Mouse (Mus musculus): ENCODE results near the gene Cap1. TPM values are rescaled to one million over a fixed set of nuclear protein-coding genes. Genes with fewer than 3 reads are reported as not detected.

Cap1 gene
- polyA plus RNA-seq, 1 experiment from 2014 or later = 80.6 TPM

DNA sequence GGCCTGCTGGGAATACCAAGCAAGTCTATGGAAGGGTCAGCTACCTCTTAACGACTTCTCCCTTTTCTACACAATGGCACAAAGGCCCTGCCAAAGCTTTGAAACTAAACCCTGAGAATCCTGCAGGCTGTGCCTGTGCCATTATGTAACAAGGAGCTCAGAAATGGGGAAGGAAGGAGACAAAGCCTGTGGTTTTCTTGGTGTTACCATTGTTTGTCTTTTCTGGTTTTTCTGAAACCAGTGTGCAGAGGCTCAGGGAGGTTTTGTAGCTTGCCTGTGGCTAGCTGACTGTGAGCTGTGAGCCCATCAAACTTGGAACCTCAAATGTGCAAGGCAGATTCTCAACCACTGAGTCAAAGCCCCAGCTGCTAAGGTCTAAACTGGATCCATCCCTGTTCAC is 37.0 kb upstream of the Cap1 start:
- ATAC-seq (ENCODE audit: insufficient read depth) = no peak
- H3K9ac ChIP-seq = no peak overlapping the region
- DNase-seq = no peak
- no peak overlapping the region for H3K27ac ChIP-seq (ENCODE audit: low read depth)
- H3K27me3 ChIP-seq (ENCODE audit: insufficient read depth, low read length) = no peaks in the 10 kb centered on the region
- no peak overlapping the region for H3K4me2 ChIP-seq
- 38% methylated on average over 1 of the region's 1 CpGs for WGBS
- no peaks in the 10 kb centered on the region for H3K36me3 ChIP-seq (ENCODE audit: insufficient read depth)
- H3K9me3 ChIP-seq (ENCODE audit: low read depth, low read length) = no peaks in the 10 kb centered on the region
- no peaks in the 10 kb centered on the region for H3K4me1 ChIP-seq (ENCODE audit: insufficient read depth)
- no peak for TF ChIP-seq CTCF (IDR thresholded peaks at IDR 0.05; ENCODE audit: low read depth)
- no peak overlapping the region for H3K4me3 ChIP-seq (ENCODE audit: low read depth, low read length)

DNA sequence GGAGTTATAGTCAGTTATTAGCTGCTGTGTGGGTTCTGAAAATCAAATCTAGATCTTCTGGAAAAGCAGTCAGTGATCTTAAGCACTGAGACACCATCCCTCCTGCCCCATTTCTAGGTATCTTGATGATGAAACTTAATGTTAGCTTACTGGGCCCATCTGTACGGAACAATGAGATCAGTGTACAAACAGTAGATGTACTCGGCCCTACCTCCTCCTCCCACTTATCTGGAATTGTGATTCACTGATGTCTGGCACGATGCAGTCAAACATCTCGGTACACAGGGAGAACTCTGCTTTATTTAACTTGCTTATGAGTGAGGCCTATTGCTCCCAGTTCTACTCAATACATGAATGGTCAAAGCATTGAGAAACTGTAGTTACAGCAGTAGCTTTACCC is 30.1 kb upstream of the Cap1 start:
- H3K9me3 ChIP-seq (ENCODE audit: low read depth, low read length) = no peaks in the 10 kb centered on the region
- 76% methylated on average over 4 of the region's 4 CpGs for WGBS
- no peak for TF ChIP-seq CTCF (IDR thresholded peaks at IDR 0.05; ENCODE audit: low read depth)
- H3K4me2 ChIP-seq = no peak overlapping the region
- H3K9ac ChIP-seq = no peak overlapping the region
- H3K27me3 ChIP-seq (ENCODE audit: insufficient read depth, low read length) = no peaks in the 10 kb centered on the region
- no peak overlapping the region for H3K4me3 ChIP-seq (ENCODE audit: low read depth, low read length)
- H3K4me1 ChIP-seq (ENCODE audit: insufficient read depth) = no peaks in the 10 kb centered on the region
- no peaks in the 10 kb centered on the region for H3K36me3 ChIP-seq (ENCODE audit: insufficient read depth)
- no peak for DNase-seq
- H3K27ac ChIP-seq (ENCODE audit: low read depth) = no peak overlapping the region
- no peak for ATAC-seq (ENCODE audit: insufficient read depth)

DNA sequence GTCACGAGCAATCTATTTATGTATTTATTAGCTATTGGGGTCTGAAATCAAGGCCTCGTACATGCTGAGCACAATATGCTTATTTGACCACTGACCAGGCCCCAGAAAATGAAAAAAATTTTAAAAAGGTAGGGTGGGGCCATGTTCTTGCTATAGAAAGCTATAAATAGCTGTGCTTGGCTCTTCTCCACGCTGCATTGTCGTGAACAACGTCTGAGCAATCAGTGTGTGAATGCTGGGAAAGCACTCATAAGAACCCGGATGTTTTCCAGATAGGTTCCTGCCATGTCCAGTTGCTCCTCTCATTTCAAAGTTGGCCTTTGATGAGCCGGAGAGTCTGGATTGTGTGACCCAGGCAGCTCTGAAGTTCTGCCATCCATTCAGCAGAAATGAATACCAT is 28.3 kb upstream of the Cap1 start:
- TF ChIP-seq CTCF (IDR thresholded peaks at IDR 0.05; ENCODE audit: low read depth) = no peak
- no peaks in the 10 kb centered on the region for H3K27me3 ChIP-seq (ENCODE audit: insufficient read depth, low read length)
- no peak overlapping the region for H3K9ac ChIP-seq
- H3K4me3 ChIP-seq (ENCODE audit: low read depth, low read length) = no peak overlapping the region
- H3K4me1 ChIP-seq (ENCODE audit: insufficient read depth) = no peaks in the 10 kb centered on the region
- 68% methylated on average over 7 of the region's 7 CpGs for WGBS
- H3K4me2 ChIP-seq = no peak overlapping the region
- ATAC-seq (ENCODE audit: insufficient read depth) = no peak
- H3K27ac ChIP-seq (ENCODE audit: low read depth) = no peak overlapping the region
- no peaks in the 10 kb centered on the region for H3K9me3 ChIP-seq (ENCODE audit: low read depth, low read length)
- no peaks in the 10 kb centered on the region for H3K36me3 ChIP-seq (ENCODE audit: insufficient read depth)
- DNase-seq = no peak

DNA sequence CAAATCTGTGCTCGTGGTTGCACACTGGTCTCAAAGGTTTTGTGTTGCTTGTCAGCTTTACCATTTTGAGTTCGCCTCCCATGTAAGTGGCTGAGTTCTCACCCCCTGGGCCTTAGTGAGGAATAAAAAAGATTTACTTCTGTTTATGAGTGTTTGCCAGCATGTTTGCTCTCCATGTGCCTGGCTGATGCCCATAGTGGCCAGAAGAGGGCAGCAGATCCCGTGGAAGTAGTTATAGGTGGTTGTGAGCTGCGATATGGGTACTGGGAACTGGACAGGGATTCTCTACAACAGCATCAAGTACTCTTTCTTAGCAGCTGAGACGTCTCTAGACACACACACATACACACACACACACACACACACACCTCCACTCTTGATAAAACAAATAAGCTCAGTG is 26.8 kb upstream of the Cap1 start:
- no peak overlapping the region for H3K4me3 ChIP-seq (ENCODE audit: low read depth, low read length)
- 0 out of 2 replicates have a peak, but pooled peaks cover 4% of the 10 kb centered on the region for H3K9me3 ChIP-seq (ENCODE audit: low read depth, low read length)
- peak; percentile 57 for TF ChIP-seq CTCF (IDR thresholded peaks at IDR 0.05; ENCODE audit: low read depth)
- no peak for ATAC-seq (ENCODE audit: insufficient read depth)
- no peaks in the 10 kb centered on the region for H3K4me1 ChIP-seq (ENCODE audit: insufficient read depth)
- H3K27me3 ChIP-seq (ENCODE audit: insufficient read depth, low read length) = no peaks in the 10 kb centered on the region
- no peaks in the 10 kb centered on the region for H3K36me3 ChIP-seq (ENCODE audit: insufficient read depth)
- peak; percentile 6 for DNase-seq
- no peak overlapping the region for H3K27ac ChIP-seq (ENCODE audit: low read depth)
- 60% methylated on average over 5 of the region's 5 CpGs for WGBS
- no peak overlapping the region for H3K9ac ChIP-seq
- H3K4me2 ChIP-seq = no peak overlapping the region

DNA sequence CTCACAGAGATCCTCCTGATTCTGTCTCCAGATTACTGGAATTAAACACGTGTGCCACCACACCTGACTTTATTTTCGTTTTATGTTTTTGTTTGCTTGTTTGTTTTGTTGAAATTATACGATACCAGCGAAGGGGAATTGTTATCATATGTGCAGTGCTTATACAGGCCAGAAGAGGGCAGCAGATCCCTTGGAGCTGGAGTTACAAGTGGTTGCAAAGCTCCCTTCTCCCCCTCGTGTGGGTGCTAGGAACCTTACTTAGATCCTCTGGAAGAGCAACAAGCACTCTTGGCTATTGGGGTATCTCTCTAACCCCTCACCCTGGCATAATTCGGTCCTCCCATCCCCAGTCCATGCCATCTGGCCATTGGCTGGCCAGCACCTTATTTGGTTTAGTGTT is 24.7 kb upstream of the Cap1 start:
- Histone ChIP-seq H3K9me3 (ENCODE audit: low read depth, low read length) (0 out of 2 replicates have a peak, but pooled peaks cover 4% of the 10 kb centered on the region), H3K27ac (ENCODE audit: low read depth) (no peak overlapping the region), H3K36me3 (ENCODE audit: insufficient read depth) (no peaks in the 10 kb centered on the region), H3K27me3 (ENCODE audit: insufficient read depth, low read length) (no peaks in the 10 kb centered on the region), H3K4me1 (ENCODE audit: insufficient read depth) (no peaks in the 10 kb centered on the region), H3K4me3 (ENCODE audit: low read depth, low read length) (no peak overlapping the region), H3K9ac (no peak overlapping the region), H3K4me2 (no peak overlapping the region)
- WGBS = 40% methylated on average over 6 of the region's 6 CpGs
- peak; percentile 44 for DNase-seq
- peak; percentile 60 for TF ChIP-seq CTCF (IDR thresholded peaks at IDR 0.05; ENCODE audit: low read depth)
- ATAC-seq (ENCODE audit: insufficient read depth) = no peak

GRCm38 (mm10) chr4:122909572-122910189 is 23.8 kb upstream of the Cap1 start:
- H3K4me2 ChIP-seq = no peak overlapping the region
- 0 out of 2 replicates have a peak, but pooled peaks cover 4% of the 10 kb centered on the region for H3K9me3 ChIP-seq (ENCODE audit: low read depth, low read length)
- H3K9ac ChIP-seq = no peak overlapping the region
- TF ChIP-seq CTCF (IDR thresholded peaks at IDR 0.05; ENCODE audit: low read depth) = no peak
- no peaks in the 10 kb centered on the region for H3K4me1 ChIP-seq (ENCODE audit: insufficient read depth)
- no peak for ATAC-seq (ENCODE audit: insufficient read depth)
- DNase-seq = no peak
- no peak overlapping the region for H3K27ac ChIP-seq (ENCODE audit: low read depth)
- H3K36me3 ChIP-seq (ENCODE audit: insufficient read depth) = no peaks in the 10 kb centered on the region
- WGBS = 53% methylated on average over 12 of the region's 12 CpGs
- no peak overlapping the region for H3K4me3 ChIP-seq (ENCODE audit: low read depth, low read length)
- no peaks in the 10 kb centered on the region for H3K27me3 ChIP-seq (ENCODE audit: insufficient read depth, low read length)

- TF ChIP-seq CTCF (IDR thresholded peaks at IDR 0.05; ENCODE audit: low read depth) = no peak
- no peak overlapping the region for H3K9ac ChIP-seq
- DNase-seq (no peak), ATAC-seq (ENCODE audit: insufficient read depth) (no peak)
- H3K9me3 ChIP-seq (ENCODE audit: low read depth, low read length) = 0 out of 2 replicates have a peak, but pooled peaks cover 4% of the 10 kb centered on the region
- no peak overlapping the region for H3K4me3 ChIP-seq (ENCODE audit: low read depth, low read length)
- no peaks in the 10 kb centered on the region for H3K4me1 ChIP-seq (ENCODE audit: insufficient read depth)
- WGBS = 74% methylated on average over 10 of the region's 10 CpGs
- no peak overlapping the region for H3K27ac ChIP-seq (ENCODE audit: low read depth)
- no peaks in the 10 kb centered on the region for H3K36me3 ChIP-seq (ENCODE audit: insufficient read depth)
- H3K27me3 ChIP-seq (ENCODE audit: insufficient read depth, low read length) = no peaks in the 10 kb centered on the region
- H3K4me2 ChIP-seq = no peak overlapping the region
Observed at GRCm38 (mm10) chr4:122905359-122905758, 19.5 kb upstream of the Cap1 start.

Measured in lung, embryonic 14.5 days (tissue).